Mouse (Mus musculus) CH12.LX (cell line): ENCODE results near the gene Aff1. TPM values are rescaled to one million over a fixed set of nuclear protein-coding genes. Genes with fewer than 3 reads are reported as not detected.

Experiments
- DNase-seq: peaks from one replicate; pipeline ENCODE4 v3.0.0-alpha.2; 2013; ENCODE audit errors: extremely low read depth
- H3K27ac ChIP-seq: 2 replicates; pipeline ENCODE4 v1.5.1; 2012; ENCODE audit warnings: low read depth, mild to moderate bottlenecking, control low read depth, moderate library complexity; ENCODE audit not compliant: insufficient read depth
- H3K27me3 ChIP-seq: replicated peaks from 2 replicates; pipeline ENCODE3; 2012; ENCODE audit warnings: inconsistent platforms
- H3K36me3 ChIP-seq, 2 experiments: replicated peaks in 1 of 2; 2 replicates each; pipeline versions ENCODE3 to v1.6.1; 2012; ENCODE audit warnings: inconsistent platforms in 1 of 2, low read length in 1 of 2, mild to moderate bottlenecking in 1 of 2, mixed read lengths in 1 of 2, moderate library complexity in 1 of 2; ENCODE audit not compliant: control insufficient read depth in 1 of 2, insufficient read depth in 1 of 2
- H3K4me1 ChIP-seq, 2 experiments: 2 replicates each; pipeline ENCODE4 v1.6.1; 2012; ENCODE audit warnings: inconsistent platforms in 1 of 2, moderate library complexity in 1 of 2; ENCODE audit not compliant: insufficient read depth in 2 of 2, control insufficient read depth in 1 of 2
- H3K4me2 ChIP-seq: 2 replicates; pipeline ENCODE4 v1.6.1; 2012; ENCODE audit warnings: low read depth, mild to moderate bottlenecking, control low read depth; ENCODE audit not compliant: poor library complexity, insufficient read depth, severe bottlenecking
- H3K4me3 ChIP-seq, 3 experiments: fragments of 150-350 bp in 1 of 3; sonication (generic) in 1 of 3; replicated peaks in 1 of 3; 2 replicates each; pipeline versions ENCODE3 to v1.5.1; 2011 to 2012; ENCODE audit warnings: low read depth in 2 of 3, low read length in 2 of 3, mild to moderate bottlenecking in 2 of 3, moderate library complexity in 2 of 3, control low read depth in 1 of 3, improper control_type of control experiment in 1 of 3, inconsistent platforms in 1 of 3, mixed read lengths in 1 of 3; ENCODE audit not compliant: poor library complexity in 1 of 3
- H3K79me2 ChIP-seq: replicated peaks from 2 replicates; pipeline ENCODE4 v1.6.1; 2012; ENCODE audit warnings: mild to moderate bottlenecking, moderate library complexity; ENCODE audit not compliant: control insufficient read depth, poor library complexity, insufficient read depth, severe bottlenecking; ENCODE audit errors: extremely low read depth
- H3K9ac ChIP-seq: 2 replicates; pipeline ENCODE4 v1.6.1; 2012; ENCODE audit warnings: low read depth, mild to moderate bottlenecking, control low read depth, moderate library complexity; ENCODE audit not compliant: insufficient read depth
- H3K9me3 ChIP-seq: replicated peaks from 2 replicates; pipeline ENCODE3; 2012; ENCODE audit warnings: low read length, inconsistent platforms, mixed read lengths
- CHD1 ChIP-seq: IDR thresholded peaks from 2 replicates; pipeline ENCODE4 v1.6.1; 2012; ENCODE audit warnings: low read depth, low read length, improper control_type of control experiment, inconsistent platforms
- CTCF ChIP-seq, 2 experiments: IDR thresholded peaks in 1 of 2; conservative IDR thresholded peaks in 1 of 2; 2 replicates each; pipeline ENCODE4 v1.5.1; 2011 to 2012; ENCODE audit warnings: low read depth in 2 of 2, low read length in 2 of 2, improper control_type of control experiment in 1 of 2, inconsistent platforms in 1 of 2, mild to moderate bottlenecking in 1 of 2, moderate library complexity in 1 of 2
- NELFE ChIP-seq: IDR thresholded peaks from 2 replicates; pipeline ENCODE4 v1.6.1; 2011; ENCODE audit warnings: low read depth, low read length, improper control_type of control experiment
- POLR2AphosphoS2 ChIP-seq: IDR thresholded peaks from 2 replicates; pipeline ENCODE4 v1.6.1; 2011; ENCODE audit warnings: low read depth, low read length, improper control_type of control experiment
- SMC3 ChIP-seq: IDR thresholded peaks from 2 replicates; pipeline ENCODE4 v1.6.1; 2011; ENCODE audit warnings: low read depth, low read length, improper control_type of control experiment
- TCF12 ChIP-seq: IDR thresholded peaks from 2 replicates; pipeline ENCODE4 v1.6.1; 2014; ENCODE audit warnings: low read depth, mild to moderate bottlenecking, inconsistent platforms, low read length, improper control_type of control experiment
- USF1 ChIP-seq: IDR thresholded peaks from 2 replicates; pipeline ENCODE4 v1.6.1; 2014; ENCODE audit warnings: low read depth, mild to moderate bottlenecking, inconsistent platforms, low read length, improper control_type of control experiment
- USF2 ChIP-seq: conservative IDR thresholded peaks from 2 replicates; pipeline ENCODE4 v1.6.1; 2011; ENCODE audit warnings: low read depth, low read length, improper control_type of control experiment
- ZMIZ1 ChIP-seq: IDR thresholded peaks from 2 replicates; pipeline ENCODE4 v1.6.1; 2012; ENCODE audit warnings: low read depth, mild to moderate bottlenecking, inconsistent platforms, low read length, improper control_type of control experiment
- ZNF384 ChIP-seq: IDR thresholded peaks from 2 replicates; pipeline ENCODE4 v1.6.1; 2012; ENCODE audit warnings: low read depth, low read length, improper control_type of control experiment, inconsistent platforms
- dilution Hi-C: fragments of 300-500 bp; cut with MboI; formaldehyde crosslinking; loops from 2 replicates; pipeline ENCODE4 v1.14.3; 2020; ENCODE audit warnings: low sequenced_read_pairs; ENCODE audit not compliant: extremely low pct_unique_long_range_greater_than_20kb, extremely low pct_ligation_motif_present
- in situ Hi-C: fragments of 300-500 bp; cut with MboI; formaldehyde crosslinking; loops from 3 replicates; pipeline ENCODE4 v1.14.3; 2019; ENCODE audit warnings: low sequenced_read_pairs, low pct_ligation_motif_present, low pct_unique_long_range_greater_than_20kb, mixed read lengths
- polyA plus RNA-seq: library from polyadenylated mRNA; unstranded; fragments of >175 nt; gene quantifications from 2 replicates; pipeline ENCODE4 v1.2.1, GENCODE M21; 2012; ENCODE audit warnings: low read depth; ENCODE audit not compliant: insufficient read length
- total RNA-seq, 2 experiments: library from RNA; depleted of rRNA; stranded (reverse); fragments of 300-350 nt in 1 of 2; fragments of >200 nt in 1 of 2; gene quantifications; 2 replicates each; pipeline ENCODE4 v1.2.3; 2012 to 2014

Aff1 gene
- total and polyA plus RNA-seq, 3 experiments = 13.2 to 38.9 (median 21.8) TPM

DNA sequence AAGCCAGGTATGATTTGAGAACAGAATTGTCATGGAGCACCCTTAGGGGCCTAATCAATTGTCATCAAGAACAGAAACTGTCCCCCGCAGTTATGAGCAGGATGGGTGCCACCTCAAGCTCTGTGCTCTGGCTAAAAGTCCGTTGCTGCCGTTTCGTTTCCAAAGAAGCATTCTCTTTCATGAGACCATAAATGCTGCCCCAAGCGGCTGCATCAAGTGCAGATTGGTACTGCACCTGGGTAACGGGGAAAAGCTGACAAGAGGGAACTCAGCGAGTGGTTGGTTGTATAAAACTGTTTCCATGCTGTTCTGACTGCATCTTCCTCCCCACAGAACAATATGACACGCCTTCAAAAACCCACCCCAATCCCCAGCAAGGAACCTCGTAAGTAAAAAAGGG is 126.4 kb downstream of the Aff1 start:
- TF ChIP-seq CHD1 = no peak

DNA sequence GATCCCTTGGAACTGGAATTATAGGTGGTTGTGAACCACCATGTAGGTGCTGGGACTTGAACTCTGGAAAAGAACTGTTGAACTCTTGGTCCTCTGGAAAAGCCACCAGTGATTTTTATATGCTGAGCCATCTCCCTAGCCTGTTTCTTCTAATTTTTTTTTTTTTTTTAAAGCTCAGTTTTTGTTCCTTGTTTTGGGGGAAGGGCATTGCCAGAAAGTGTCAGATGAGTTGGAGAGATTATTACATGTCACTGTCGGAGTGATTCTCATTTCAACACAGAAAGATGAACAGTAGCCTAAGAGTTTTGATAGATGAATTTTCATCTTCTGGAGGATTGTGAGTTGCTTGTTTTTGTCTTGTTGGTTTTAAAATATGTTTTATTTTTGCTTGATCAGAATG is 127.5 kb downstream of the Aff1 start:
- Histone ChIP-seq H3K9ac (no peak overlapping the region), H3K27ac (no peak overlapping the region), H3K4me1 (peaks cover 3 to 27% of the 10 kb centered on the region in 2 experiments), H3K4me3 (no peak overlapping the region), H3K27me3 (no peaks in the 10 kb centered on the region), H3K36me3 (peaks cover 76 to 96% of the 10 kb centered on the region in 2 experiments), H3K4me2 (no peak overlapping the region), H3K79me2 (peaks cover 50% of the 10 kb centered on the region), H3K9me3 (no peaks in the 10 kb centered on the region)
- no peak for TF ChIP-seq TCF12
- no peak for TF ChIP-seq SMC3
- TF ChIP-seq ZNF384 = peak; percentile 63
- no peak for TF ChIP-seq USF1
- TF ChIP-seq USF2 = no peak
- no peak for TF ChIP-seq CTCF (conservative IDR thresholded peaks at IDR 0.05 in 1 of 2, IDR thresholded peaks at IDR 0.05 in 1 of 2; ENCODE audit: low read depth in 2 of 2, low read length in 2 of 2)
- no peak for TF ChIP-seq ZMIZ1
- dilution Hi-C loops (no loop called here), in situ Hi-C loops (loop anchor here (25.0 kb wide), 1 partner anchor 482 kb away; no protein-coding TSS in a partner anchor)
- DNase-seq = no peak

More for the DNA sequence above, 126.4 kb downstream of the Aff1 start:
- H3K9me3 ChIP-seq = no peaks in the 10 kb centered on the region
- in situ Hi-C loops = loop anchor here (25.0 kb wide), 1 partner anchor 481 kb away; no protein-coding TSS in a partner anchor
- no peaks in the 10 kb centered on the region for H3K27me3 ChIP-seq
- H3K79me2 ChIP-seq = peaks cover 48% of the 10 kb centered on the region
- peaks cover 78 to 98% of the 10 kb centered on the region in 2 experiments for H3K36me3 ChIP-seq
- peaks cover 8 to 22% of the 10 kb centered on the region in 2 experiments for H3K4me1 ChIP-seq
- DNase-seq = peak; percentile 17
- no peak overlapping the region for H3K4me2 ChIP-seq
- no peak overlapping the region for H3K9ac ChIP-seq
- no peak overlapping the region for H3K27ac ChIP-seq
- dilution Hi-C loops = no loop called here
- no peak overlapping the region for H3K4me3 ChIP-seq

DNA sequence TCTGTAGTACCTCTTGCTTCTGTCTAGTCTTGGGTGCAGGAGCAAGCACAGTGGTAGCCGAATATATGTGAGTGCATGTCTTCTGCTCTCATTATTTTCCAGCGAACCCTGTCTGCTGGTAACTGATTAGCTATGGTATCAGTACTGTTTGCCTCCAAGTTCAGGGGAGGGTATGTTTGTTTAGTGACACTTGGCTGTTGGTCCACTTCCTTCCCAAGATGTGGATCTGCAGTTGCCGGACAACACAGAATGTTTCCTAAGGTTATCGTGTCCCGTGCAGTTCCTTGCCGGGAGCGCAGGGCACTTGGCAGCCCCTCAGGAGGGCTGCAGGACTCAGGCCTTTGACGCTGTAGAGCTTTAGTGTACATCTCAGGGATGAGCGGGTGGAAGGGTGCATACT is 128.9 kb downstream of the Aff1 start:
- dilution Hi-C loops (no loop called here), in situ Hi-C loops (loop anchor here (25.0 kb wide), 1 partner anchor 484 kb away; no protein-coding TSS in a partner anchor)
- H3K36me3 ChIP-seq = peaks cover 72 to 91% of the 10 kb centered on the region in 2 experiments
- no peaks in the 10 kb centered on the region for H3K9me3 ChIP-seq
- H3K4me2 ChIP-seq = no peak overlapping the region
- H3K27me3 ChIP-seq = no peaks in the 10 kb centered on the region
- TF ChIP-seq POLR2AphosphoS2 (no peak), NELFE (no peak)
- peaks cover 48% of the 10 kb centered on the region for H3K79me2 ChIP-seq
- H3K4me1 ChIP-seq = peaks cover 3 to 28% of the 10 kb centered on the region in 2 experiments
- no peak for DNase-seq
- no peak overlapping the region for H3K27ac ChIP-seq
- no peak overlapping the region for H3K9ac ChIP-seq
- H3K4me3 ChIP-seq = no peak overlapping the region
